Mouse (Mus musculus) hindbrain, embryonic 11.5 days (tissue): Measurements from ENCODE around the gene Ccdc117. TPM values are rescaled to one million over a fixed set of nuclear protein-coding genes. Genes with fewer than 3 reads are reported as not detected.
"Not testable (repeated sequence)": the region's sequence is repeated elsewhere in the genome, so short reads cannot be mapped to it uniquely, and the experiment has no call there.

Experiments
- ATAC-seq: fragments of 200-750 bp; cut with Nextera tagmentation; 2 replicates; pipeline ENCODE4 v1.8.0; 2017; ENCODE audit warnings: mild to moderate bottlenecking, moderate TSS enrichment, moderate library complexity; ENCODE audit not compliant: low FRiP score
- DNase-seq: peaks from one replicate; pipeline ENCODE4 v3.0.0-alpha.2; 2015; ENCODE audit warnings: low spot score
- H3K27ac ChIP-seq: fragments of 300-500 bp; sonication (generic); 2 replicates; pipeline ENCODE4 v1.5.1; 2014; ENCODE audit warnings: mild to moderate bottlenecking, low read depth, low read length
- H3K27me3 ChIP-seq: fragments of 300-500 bp; sonication (generic); 2 replicates; pipeline ENCODE4 v1.6.1; 2014; ENCODE audit warnings: mild to moderate bottlenecking, low read length, moderate library complexity, mixed read lengths; ENCODE audit not compliant: control insufficient read depth, insufficient read depth
- H3K36me3 ChIP-seq: fragments of 300-500 bp; sonication (generic); 2 replicates; pipeline ENCODE4 v1.6.1; 2014; ENCODE audit warnings: mild to moderate bottlenecking, low read length, moderate library complexity, mixed read lengths; ENCODE audit not compliant: control insufficient read depth, insufficient read depth
- H3K4me1 ChIP-seq: fragments of 300-500 bp; sonication (generic); replicated peaks from 2 replicates; pipeline ENCODE4 v1.6.1; 2014; ENCODE audit warnings: low read length, mixed read lengths; ENCODE audit not compliant: control insufficient read depth, insufficient read depth
- H3K4me2 ChIP-seq: fragments of 300-500 bp; sonication (generic); replicated peaks from 2 replicates; pipeline ENCODE4 v1.6.1; 2014; ENCODE audit warnings: mild to moderate bottlenecking, low read depth, low read length
- H3K4me3 ChIP-seq: fragments of 300-500 bp; sonication (generic); 2 replicates; pipeline ENCODE4 v1.5.1; 2014; ENCODE audit warnings: low read depth, low read length
- H3K9ac ChIP-seq: fragments of 300-500 bp; sonication (generic); 2 replicates; pipeline ENCODE4 v1.6.1; 2014; ENCODE audit warnings: low read depth, low read length
- H3K9me3 ChIP-seq: fragments of 300-500 bp; sonication (generic); 2 replicates; pipeline ENCODE4 v1.6.1; 2016; ENCODE audit warnings: low read length; ENCODE audit not compliant: control insufficient read depth
- WGBS: fragments of 180-500 bp; shearing (Covaris S2); extraction: QIAGEN DNeasy Blood & Tissue Kit; methylation state at CpG from one replicate; pipeline ENCODE4 v1.1.7; 2014; 5-methylcytosine and 5-hydroxymethylcytosine counted together
- polyA plus RNA-seq: library from polyadenylated mRNA; unstranded; fragments of >200 nt; fragmentation: Nextera tagmentation; extraction: Ambion mirVana; gene quantifications from 2 replicates; pipeline ENCODE4 v1.2.1, GENCODE M21; 2014

Ccdc117 gene
- polyA plus RNA-seq, 1 experiment from 2014 or later = 21.3 TPM

GRCm38 (mm10) chr11:5510686-5511085 lies 31.3 kb downstream of the Ccdc117 start:
- H3K4me2 ChIP-seq, H3K27ac ChIP-seq, H3K27me3 ChIP-seq, ATAC-seq, H3K9ac ChIP-seq, H3K4me1 ChIP-seq, H3K36me3 ChIP-seq, H3K4me3 ChIP-seq, H3K9me3 ChIP-seq, DNase-seq: not testable (repeated sequence)
- no CpG with 5 or more reads among the region's 2 CpGs for WGBS

DNA sequence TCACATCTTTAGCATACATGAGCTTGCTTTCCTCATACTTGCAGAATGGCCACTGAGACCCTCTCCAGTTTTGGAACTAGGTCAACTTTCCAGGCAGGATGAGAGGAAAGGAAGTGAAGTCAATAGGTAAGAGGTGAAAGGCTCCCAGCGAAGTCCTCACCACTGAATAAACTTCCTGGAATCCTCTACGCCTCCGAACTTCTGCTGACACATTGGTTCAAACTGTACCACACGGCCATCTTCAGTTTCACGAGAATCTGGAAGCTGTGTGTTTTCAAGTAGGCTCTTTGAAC lies 31.9 kb downstream of the Ccdc117 start:
- Histone ChIP-seq H3K9ac (no peak overlapping the region), H3K4me2 (no peak overlapping the region), H3K4me3 (no peak overlapping the region), H3K36me3 (no peaks in the 10 kb centered on the region), H3K4me1 (no peaks in the 10 kb centered on the region), H3K27me3 (no peaks in the 10 kb centered on the region), H3K9me3 (no peaks in the 10 kb centered on the region), H3K27ac (no peak overlapping the region)
- ATAC-seq (no peak), DNase-seq (no peak)
- 79% methylated on average over 5 of the region's 5 CpGs for WGBS

GRCm38 (mm10) chr11:5509215-5510098 lies 32.5 kb downstream of the Ccdc117 start:
- no peaks in the 10 kb centered on the region for H3K27me3 ChIP-seq

GRCm38 (mm10) chr11:5505856-5506575 lies 36.0 kb downstream of the Ccdc117 start:
- H3K4me3 ChIP-seq = no peak overlapping the region
- no peaks in the 10 kb centered on the region for H3K4me1 ChIP-seq
- H3K36me3 ChIP-seq = no peaks in the 10 kb centered on the region
- H3K27ac ChIP-seq = no peak overlapping the region
- H3K4me2 ChIP-seq = no peak overlapping the region
- no peaks in the 10 kb centered on the region for H3K9me3 ChIP-seq
- no peak overlapping the region for H3K9ac ChIP-seq
- DNase-seq (peak; percentile 23), ATAC-seq (no peak)
- H3K27me3 ChIP-seq = no peaks in the 10 kb centered on the region
- WGBS = 31% methylated on average over 18 of the region's 18 CpGs

More at GRCm38 (mm10) chr11:5509215-5510098, 32.5 kb downstream of the Ccdc117 start:
- H3K4me2 ChIP-seq = no peak overlapping the region
- no peak overlapping the region for H3K9ac ChIP-seq
- WGBS = 88% methylated on average over 8 of the region's 8 CpGs
- H3K27ac ChIP-seq = no peak overlapping the region
- no peaks in the 10 kb centered on the region for H3K9me3 ChIP-seq
- no peak for DNase-seq
- H3K4me3 ChIP-seq = no peak overlapping the region
- H3K36me3 ChIP-seq = no peaks in the 10 kb centered on the region
- no peak for ATAC-seq
- H3K4me1 ChIP-seq = no peaks in the 10 kb centered on the region

- no peak for ATAC-seq
- H3K4me1 ChIP-seq = no peaks in the 10 kb centered on the region
- H3K27ac ChIP-seq = no peak overlapping the region
- H3K4me3 ChIP-seq = no peak overlapping the region
- DNase-seq = no peak
- no peak overlapping the region for H3K4me2 ChIP-seq
- H3K9ac ChIP-seq = no peak overlapping the region
- WGBS = 87% methylated on average over 10 of the region's 10 CpGs
- H3K27me3 ChIP-seq = no peaks in the 10 kb centered on the region
- no peaks in the 10 kb centered on the region for H3K36me3 ChIP-seq
- no peaks in the 10 kb centered on the region for H3K9me3 ChIP-seq
Observed at GRCm38 (mm10) chr11:5502351-5503051, 39.5 kb downstream of the Ccdc117 start.

DNA sequence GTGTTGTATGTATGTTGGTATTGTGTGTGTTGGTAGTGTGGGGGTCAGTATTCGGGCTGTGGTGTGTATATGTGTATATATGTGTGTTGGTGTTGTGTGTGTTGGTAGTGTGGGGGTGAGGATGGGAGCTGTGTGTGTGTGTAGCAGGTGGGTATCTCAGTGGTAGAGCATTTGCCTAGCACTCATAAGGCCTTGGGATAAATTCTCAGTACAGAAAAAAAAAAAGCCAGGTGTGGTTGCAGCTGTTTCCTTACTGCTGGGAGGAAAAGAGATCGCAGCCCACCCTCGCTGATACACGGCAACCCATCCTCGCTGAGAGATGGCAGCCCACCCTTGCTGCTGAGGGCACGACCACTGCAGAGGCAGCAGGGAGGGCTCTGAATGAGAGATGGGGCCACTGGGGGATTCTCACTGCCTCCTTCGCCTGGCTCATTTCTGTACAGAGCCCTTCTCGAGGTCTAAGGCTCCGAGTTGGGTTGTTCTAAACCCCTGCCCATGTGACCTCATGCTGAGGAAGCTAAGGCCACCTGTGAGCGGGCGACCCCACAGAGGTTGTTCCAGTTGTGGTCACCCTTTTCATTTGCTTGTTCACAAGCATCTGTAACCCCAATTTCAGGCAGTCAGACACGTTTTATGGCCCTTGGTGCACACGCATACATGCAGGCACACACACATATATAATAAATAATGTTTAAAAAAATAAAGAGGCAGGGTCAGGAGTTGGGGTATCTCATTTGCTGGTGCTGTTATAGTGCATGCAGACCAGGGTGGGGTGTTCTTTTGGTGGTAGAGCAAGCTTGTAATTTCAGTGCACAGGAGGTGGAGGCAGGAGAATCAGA lies 40.9 kb downstream of the Ccdc117 start:
- 84% methylated on average over 13 of the region's 13 CpGs for WGBS
- H3K27me3 ChIP-seq = no peaks in the 10 kb centered on the region
- H3K9me3 ChIP-seq = no peaks in the 10 kb centered on the region
- no peak overlapping the region for H3K4me2 ChIP-seq
- H3K36me3 ChIP-seq = no peaks in the 10 kb centered on the region
- DNase-seq = no peak
- H3K4me3 ChIP-seq = no peak overlapping the region
- no peaks in the 10 kb centered on the region for H3K4me1 ChIP-seq
- H3K9ac ChIP-seq = no peak overlapping the region
- no peak for ATAC-seq
- no peak overlapping the region for H3K27ac ChIP-seq

DNA sequence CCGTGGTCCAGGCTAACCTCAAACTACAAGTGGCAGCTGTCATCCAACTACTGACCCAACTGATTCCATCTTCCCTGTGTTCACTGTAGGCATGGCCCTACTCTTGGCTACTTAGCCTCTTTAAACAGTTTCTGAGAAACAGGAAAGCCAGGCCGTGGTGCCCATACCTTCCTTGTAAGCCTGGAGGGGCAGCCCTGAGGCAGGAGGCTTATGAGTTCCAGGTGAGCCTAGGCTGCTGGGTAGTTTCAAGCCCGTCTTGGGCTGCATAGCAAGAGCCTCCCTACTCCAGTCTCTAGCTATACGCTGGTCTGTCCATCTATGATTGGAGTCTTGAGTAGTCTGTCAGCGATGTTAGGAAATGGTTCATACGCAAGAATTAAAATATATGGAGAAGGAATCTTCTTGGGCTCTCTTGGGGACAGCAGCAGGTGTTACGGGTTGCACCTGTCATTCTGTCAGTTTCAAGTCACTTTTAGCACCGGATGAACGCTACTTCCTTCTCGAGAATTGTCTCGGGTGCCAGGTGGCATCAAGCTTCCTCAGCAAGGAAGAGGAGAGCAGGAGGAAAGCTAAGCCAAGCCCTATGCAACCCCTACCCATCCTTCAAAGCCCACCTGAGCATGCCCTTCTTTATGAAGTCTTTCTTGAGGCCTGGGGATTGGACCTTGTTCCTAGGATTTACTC lies 41.9 kb downstream of the Ccdc117 start:
- Histone ChIP-seq H3K36me3 (no peaks in the 10 kb centered on the region), H3K9me3 (no peaks in the 10 kb centered on the region), H3K4me2 (no peak overlapping the region), H3K27ac (no peak overlapping the region), H3K9ac (no peak overlapping the region), H3K4me1 (no peaks in the 10 kb centered on the region), H3K4me3 (no peak overlapping the region), H3K27me3 (no peaks in the 10 kb centered on the region)
- DNase-seq = no peak
- WGBS = 90% methylated on average over 11 of the region's 11 CpGs
- ATAC-seq = no peak
